Mouse (Mus musculus) ovary, postnatal 10 days (tissue): Measurements from ENCODE around the gene Dlx4.

ENCODE experiments used
- DNase-seq: peaks from one replicate; pipeline ENCODE4 v3.0.0; 2022; ENCODE audit warnings: low spot score

The Dlx4 gene

DNA sequence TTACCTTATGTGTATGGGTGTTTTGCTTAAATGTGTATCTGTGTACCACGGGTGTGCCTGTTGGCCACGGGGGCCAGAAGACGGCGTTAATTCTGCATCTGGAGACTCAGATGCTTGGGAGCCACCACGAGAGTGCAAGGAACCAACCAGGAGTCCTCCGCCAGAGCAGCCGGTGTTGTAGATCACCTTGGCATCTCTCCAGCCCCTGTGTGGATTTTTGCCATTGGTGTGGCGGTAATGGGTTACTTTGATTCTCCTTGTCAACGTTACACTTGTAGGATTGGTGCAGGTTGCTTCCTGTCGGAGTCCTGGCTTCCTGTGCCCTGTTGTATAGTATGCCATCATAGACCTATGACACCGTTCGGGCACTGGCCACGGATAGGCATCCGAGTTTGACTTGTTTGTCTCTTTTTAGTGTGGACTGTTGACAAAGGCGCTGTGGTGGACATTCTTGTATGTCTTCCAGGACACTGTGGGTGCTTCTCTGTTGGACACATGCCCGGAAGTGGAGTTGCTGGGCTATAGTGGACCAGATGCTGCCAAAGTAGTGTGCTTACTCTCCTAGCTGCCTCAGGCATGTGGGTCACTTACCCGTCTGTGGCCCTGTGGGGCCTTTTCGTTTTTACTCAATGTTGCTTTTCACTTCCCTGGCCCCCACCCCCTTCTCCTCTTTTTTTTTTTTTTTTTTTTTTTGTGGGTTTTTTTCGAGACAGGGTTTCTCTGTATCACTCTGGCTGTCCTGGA, 43.7 kb downstream of the Dlx4 start:
- DNase-seq, result no peak

- no peak for DNase-seq
Measured at GRCm38 (mm10) chr11:95101071-95101788, 44.8 kb downstream of the Dlx4 start.

GRCm38 (mm10) chr11:95100393-95100792, 45.7 kb downstream of the Dlx4 start:
- no peak for DNase-seq

DNA sequence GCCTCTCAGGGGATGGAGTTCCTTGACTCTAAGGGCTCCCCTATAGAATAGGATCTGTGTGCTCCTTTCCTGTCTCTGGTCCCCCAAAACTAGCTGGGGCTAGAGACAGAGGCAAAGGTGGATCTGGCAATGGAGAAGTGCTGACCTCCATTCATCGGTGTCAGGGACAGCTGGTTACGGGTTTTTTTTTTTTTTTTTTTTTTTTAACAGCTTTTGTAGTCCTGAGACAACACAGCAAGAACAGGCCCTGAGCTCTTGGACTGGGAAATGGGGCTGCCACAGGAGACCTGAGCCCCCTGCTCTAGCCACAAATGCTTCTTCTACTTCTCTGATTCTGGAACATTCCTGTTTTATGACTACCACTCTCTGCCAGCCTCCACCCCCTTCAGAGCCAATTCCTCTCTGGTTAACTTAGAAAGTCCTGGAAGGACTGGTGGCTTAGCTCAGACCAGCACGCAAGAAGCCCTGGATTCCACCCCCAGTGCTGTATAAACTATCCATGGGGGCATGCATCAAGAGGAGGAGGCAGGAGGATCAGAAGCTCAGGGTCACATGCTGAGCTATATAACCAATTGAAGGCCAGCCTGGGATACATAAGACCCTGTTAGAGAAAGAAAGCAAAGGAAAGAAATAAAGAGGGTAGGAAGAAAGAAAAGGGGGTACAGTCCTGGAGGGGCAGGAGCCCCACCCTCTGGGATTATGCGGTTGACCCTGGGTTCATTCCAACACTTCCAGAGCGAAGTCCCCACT, 47.5 kb downstream of the Dlx4 start:
- DNase-seq, result no peak

DNA sequence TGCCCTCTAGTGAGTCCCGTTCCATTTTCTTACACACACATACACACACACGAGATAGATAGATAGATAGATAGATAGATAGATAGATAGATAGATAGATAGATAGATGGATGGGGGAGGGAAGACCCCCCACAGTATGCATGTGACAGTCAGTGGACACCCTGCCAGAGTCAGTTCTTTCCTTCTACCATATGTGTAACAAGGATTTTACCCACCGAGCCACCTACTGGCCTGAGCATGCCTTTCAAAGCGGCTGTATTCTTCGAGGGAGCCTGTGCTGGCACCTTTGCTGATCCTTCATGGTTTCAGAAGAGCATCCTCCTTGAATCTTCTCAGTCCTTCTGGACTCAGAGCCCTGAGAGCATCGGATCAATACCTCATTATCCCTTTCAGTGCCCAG, 48.2 kb downstream of the Dlx4 start:
- no peak for DNase-seq

GRCm38 (mm10) chr11:95096608-95097373, 49.3 kb downstream of the Dlx4 start:
- no peak for DNase-seq

DNA sequence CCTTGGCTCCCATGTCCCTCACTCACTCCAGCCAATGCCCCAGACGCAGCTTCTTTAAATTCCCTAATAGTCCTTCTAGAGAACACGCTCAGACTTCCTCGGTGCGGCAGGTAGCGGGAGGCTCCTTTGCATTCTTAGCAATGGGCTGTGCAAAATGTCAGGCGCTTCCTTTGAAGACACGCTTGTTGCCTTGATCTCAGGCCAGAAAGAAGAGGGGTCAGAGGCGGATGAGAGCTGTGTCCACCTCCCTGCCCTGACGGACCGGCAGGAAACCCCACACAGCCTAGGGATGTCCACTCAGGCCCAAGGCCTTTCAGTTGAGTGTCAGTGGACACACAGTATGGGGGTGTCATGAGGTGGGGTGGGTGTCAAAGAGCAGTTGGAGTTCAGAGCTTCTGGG, 50.5 kb downstream of the Dlx4 start:
- no peak for DNase-seq

DNA sequence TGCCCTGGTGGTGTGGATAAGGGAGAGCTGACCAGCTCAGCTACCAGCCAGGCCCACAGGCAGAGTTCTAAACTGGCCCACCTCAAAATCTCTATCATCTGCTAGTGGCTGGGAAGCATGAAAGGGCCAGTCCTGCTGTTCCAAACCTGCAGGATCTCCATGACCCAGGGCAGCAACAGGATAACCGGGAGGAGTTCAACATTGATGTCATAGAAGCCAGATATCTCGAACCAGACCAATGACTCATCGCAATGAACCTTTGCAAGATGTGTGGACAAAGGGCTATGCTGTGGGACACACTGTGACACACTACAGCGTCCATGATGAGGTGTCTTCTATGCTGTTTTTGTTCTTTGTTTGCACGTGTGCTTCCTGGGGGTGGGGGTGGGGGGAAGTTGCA, 53.0 kb downstream of the Dlx4 start:
- no peak for DNase-seq
